Mouse (Mus musculus): ENCODE results near the gene 2010111I01Rik. TPM values are rescaled to one million over a fixed set of nuclear protein-coding genes. Genes with fewer than 3 reads are reported as not detected.

The 2010111I01Rik gene
- polyA plus RNA-seq, 1 experiment, result 63.6 TPM

DNA sequence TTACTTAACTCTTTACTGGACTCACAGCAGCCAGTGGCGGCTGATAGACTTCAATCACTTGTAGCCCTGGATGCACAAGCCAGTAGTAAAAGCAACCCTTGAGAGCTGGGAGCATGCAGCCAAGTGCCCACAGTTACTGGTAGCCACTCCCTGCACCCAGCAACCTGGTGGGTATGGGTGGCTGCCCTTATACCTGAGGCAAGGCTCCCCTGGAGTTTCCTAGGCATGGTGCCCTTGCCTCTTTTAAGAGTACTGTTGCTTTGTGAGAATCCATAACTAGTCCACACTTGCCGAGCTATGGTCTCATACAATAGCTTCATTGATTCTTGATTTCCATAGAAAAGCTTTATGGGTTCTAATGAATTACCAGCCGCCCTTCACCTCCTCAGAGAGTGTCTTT, 279.7 kb downstream of the 2010111I01Rik start:
- TF ChIP-seq CTCF (IDR thresholded peaks at IDR 0.05; ENCODE audit: low read depth, low read length), result no peak
- no peak for TF ChIP-seq POLR2A (IDR thresholded peaks at IDR 0.05; ENCODE audit: insufficient read depth, low read length)
- TF ChIP-seq EP300 (IDR thresholded peaks at IDR 0.05; ENCODE audit: insufficient read depth, low read depth, low read length), result no peak
- H3K36me3 ChIP-seq (ENCODE audit: control insufficient read depth, insufficient read depth, low read length, poor library complexity, severe bottlenecking), result 0 out of 2 replicates have a peak, but pooled peaks cover 2% of the 10 kb centered on the region
- H3K4me3 ChIP-seq (ENCODE audit: low read depth, low read length), result no peak overlapping the region
- H3K27ac ChIP-seq (ENCODE audit: insufficient read depth, low read length), result no peak overlapping the region
- no peaks in the 10 kb centered on the region for H3K4me1 ChIP-seq (ENCODE audit: control insufficient read depth, insufficient read depth, low read length)
- peaks cover 9% of the 10 kb centered on the region for H3K9me3 ChIP-seq (replicated peaks; ENCODE audit: control insufficient read depth, insufficient read depth, low read length, poor library complexity, severe bottlenecking)
- no peak overlapping the region for H3K9ac ChIP-seq (ENCODE audit: low read depth, poor library complexity, severe bottlenecking)
- H3K27me3 ChIP-seq (ENCODE audit: control insufficient read depth, insufficient read depth, low read length, poor library complexity, severe bottlenecking), result no peaks in the 10 kb centered on the region

- H3K4me1 ChIP-seq (ENCODE audit: control insufficient read depth, insufficient read depth, low read length), result no peaks in the 10 kb centered on the region
- H3K9ac ChIP-seq (ENCODE audit: low read depth, poor library complexity, severe bottlenecking), result no peak overlapping the region
- H3K27ac ChIP-seq (ENCODE audit: insufficient read depth, low read length), result no peak overlapping the region
Measured at GRCm38 (mm10) chr13:63245218-63245617, 280.5 kb downstream of the 2010111I01Rik start.

DNA sequence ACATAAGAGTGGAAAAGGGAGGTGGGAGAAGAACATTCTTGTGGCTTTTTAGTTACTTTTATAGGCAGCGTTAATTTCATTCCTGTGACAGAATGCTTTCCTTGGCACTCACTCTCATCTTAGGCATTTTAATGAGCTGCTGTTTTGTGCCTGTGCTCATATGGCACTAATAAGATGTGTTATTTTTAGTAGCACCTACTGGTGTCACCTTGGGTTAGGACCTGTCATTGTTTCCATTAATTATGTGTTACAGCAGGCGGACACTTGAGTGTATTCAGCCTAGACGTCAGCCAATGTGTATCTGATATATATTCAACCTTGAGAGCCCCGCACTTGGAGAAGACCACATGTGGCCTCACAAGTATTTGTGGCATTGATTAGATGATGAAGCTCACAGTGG, 281.1 kb downstream of the 2010111I01Rik start:
- H3K9me3 ChIP-seq (replicated peaks; ENCODE audit: control insufficient read depth, insufficient read depth, low read length, poor library complexity, severe bottlenecking), result peaks cover 9% of the 10 kb centered on the region
- no peaks in the 10 kb centered on the region for H3K4me1 ChIP-seq (ENCODE audit: control insufficient read depth, insufficient read depth, low read length)
- H3K9ac ChIP-seq (ENCODE audit: low read depth, poor library complexity, severe bottlenecking), result no peak overlapping the region
- H3K36me3 ChIP-seq (ENCODE audit: control insufficient read depth, insufficient read depth, low read length, poor library complexity, severe bottlenecking), result 0 out of 2 replicates have a peak, but pooled peaks cover 2% of the 10 kb centered on the region
- no peaks in the 10 kb centered on the region for H3K27me3 ChIP-seq (ENCODE audit: control insufficient read depth, insufficient read depth, low read length, poor library complexity, severe bottlenecking)
- H3K4me3 ChIP-seq (ENCODE audit: low read depth, low read length), result no peak overlapping the region
- H3K27ac ChIP-seq (ENCODE audit: insufficient read depth, low read length), result no peak overlapping the region
- TF ChIP-seq CTCF (IDR thresholded peaks at IDR 0.05; ENCODE audit: low read depth, low read length) (no peak), EP300 (IDR thresholded peaks at IDR 0.05; ENCODE audit: insufficient read depth, low read depth, low read length) (no peak), POLR2A (IDR thresholded peaks at IDR 0.05; ENCODE audit: insufficient read depth, low read length) (no peak)

More at GRCm38 (mm10) chr13:63245218-63245617, 280.5 kb downstream of the 2010111I01Rik start:
- Histone ChIP-seq H3K27me3 (ENCODE audit: control insufficient read depth, insufficient read depth, low read length, poor library complexity, severe bottlenecking) (no peaks in the 10 kb centered on the region), H3K36me3 (ENCODE audit: control insufficient read depth, insufficient read depth, low read length, poor library complexity, severe bottlenecking) (0 out of 2 replicates have a peak, but pooled peaks cover 2% of the 10 kb centered on the region), H3K9me3 (replicated peaks; ENCODE audit: control insufficient read depth, insufficient read depth, low read length, poor library complexity, severe bottlenecking) (peaks cover 9% of the 10 kb centered on the region), H3K4me3 (ENCODE audit: low read depth, low read length) (no peak overlapping the region)
- TF ChIP-seq POLR2A (IDR thresholded peaks at IDR 0.05; ENCODE audit: insufficient read depth, low read length), result no peak
- TF ChIP-seq EP300 (IDR thresholded peaks at IDR 0.05; ENCODE audit: insufficient read depth, low read depth, low read length), result no peak

DNA sequence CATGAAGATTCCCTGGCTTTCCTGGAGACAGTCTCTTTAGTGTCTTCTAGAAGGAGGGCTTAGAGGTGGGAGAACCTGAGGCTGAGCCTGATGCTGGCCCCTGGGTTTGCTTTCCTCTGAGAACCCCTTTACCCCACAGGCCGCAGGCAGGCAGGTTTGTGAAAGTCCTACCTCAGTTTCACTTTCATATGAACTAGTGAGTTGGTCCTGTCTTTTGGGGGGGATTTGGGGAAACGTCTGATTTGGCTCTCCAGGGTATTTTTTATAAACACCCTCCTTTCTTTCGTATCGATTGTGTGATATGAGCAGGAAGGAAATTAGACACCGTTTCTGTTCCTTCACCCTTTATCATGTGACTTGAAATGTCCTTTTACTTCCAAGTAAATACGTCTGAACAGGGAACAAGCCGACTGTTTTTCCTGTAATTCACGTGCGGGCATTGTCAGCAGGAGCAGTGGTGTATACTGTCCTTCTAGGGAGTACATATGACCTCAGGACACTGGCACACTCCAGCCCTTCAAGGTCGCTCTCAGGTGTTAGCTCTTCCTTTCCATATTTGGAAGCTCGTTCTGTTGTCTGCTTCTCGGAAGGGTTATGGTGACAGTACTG, 281.7 kb downstream of the 2010111I01Rik start:
- Histone ChIP-seq H3K9me3 (replicated peaks; ENCODE audit: control insufficient read depth, insufficient read depth, low read length, poor library complexity, severe bottlenecking) (peaks cover 9% of the 10 kb centered on the region), H3K36me3 (ENCODE audit: control insufficient read depth, insufficient read depth, low read length, poor library complexity, severe bottlenecking) (0 out of 2 replicates have a peak, but pooled peaks cover 2% of the 10 kb centered on the region), H3K27me3 (ENCODE audit: control insufficient read depth, insufficient read depth, low read length, poor library complexity, severe bottlenecking) (no peaks in the 10 kb centered on the region), H3K27ac (ENCODE audit: insufficient read depth, low read length) (no peak overlapping the region), H3K4me3 (ENCODE audit: low read depth, low read length) (no peak overlapping the region), H3K9ac (ENCODE audit: low read depth, poor library complexity, severe bottlenecking) (no peak overlapping the region), H3K4me1 (ENCODE audit: control insufficient read depth, insufficient read depth, low read length) (no peaks in the 10 kb centered on the region)
- TF ChIP-seq CTCF (IDR thresholded peaks at IDR 0.05; ENCODE audit: low read depth, low read length), result no peak
- no peak for TF ChIP-seq EP300 (IDR thresholded peaks at IDR 0.05; ENCODE audit: insufficient read depth, low read depth, low read length)
- no peak for TF ChIP-seq POLR2A (IDR thresholded peaks at IDR 0.05; ENCODE audit: insufficient read depth, low read length)

DNA sequence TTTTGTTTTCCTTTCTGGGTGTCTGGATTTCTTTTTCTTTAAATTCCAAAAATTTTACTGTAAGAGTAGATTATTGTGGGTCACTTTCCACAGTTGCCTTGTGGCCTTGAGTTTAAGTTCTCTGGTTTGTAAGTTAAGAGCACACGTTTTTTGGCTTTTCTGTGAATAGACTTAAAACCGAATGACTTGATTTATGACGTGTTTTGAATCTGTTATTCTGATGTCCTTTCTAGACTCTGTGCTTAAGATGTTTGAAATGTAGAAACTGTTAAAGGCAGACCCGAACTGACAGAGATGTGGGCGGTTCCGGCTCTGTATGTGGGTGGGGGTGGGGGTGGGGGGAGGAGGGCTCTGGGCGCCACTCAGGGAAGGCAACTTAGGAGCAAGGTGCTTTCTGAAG, 282.3 kb downstream of the 2010111I01Rik start:
- no peak overlapping the region for H3K4me3 ChIP-seq (ENCODE audit: low read depth, low read length)
- H3K9ac ChIP-seq (ENCODE audit: low read depth, poor library complexity, severe bottlenecking), result no peak overlapping the region
- peaks cover 9% of the 10 kb centered on the region for H3K9me3 ChIP-seq (replicated peaks; ENCODE audit: control insufficient read depth, insufficient read depth, low read length, poor library complexity, severe bottlenecking)
- H3K4me1 ChIP-seq (ENCODE audit: control insufficient read depth, insufficient read depth, low read length), result no peaks in the 10 kb centered on the region
- no peak for TF ChIP-seq CTCF (IDR thresholded peaks at IDR 0.05; ENCODE audit: low read depth, low read length)
- TF ChIP-seq POLR2A (IDR thresholded peaks at IDR 0.05; ENCODE audit: insufficient read depth, low read length), result no peak
- TF ChIP-seq EP300 (IDR thresholded peaks at IDR 0.05; ENCODE audit: insufficient read depth, low read depth, low read length), result no peak
- no peak overlapping the region for H3K27ac ChIP-seq (ENCODE audit: insufficient read depth, low read length)
- H3K36me3 ChIP-seq (ENCODE audit: control insufficient read depth, insufficient read depth, low read length, poor library complexity, severe bottlenecking), result 0 out of 2 replicates have a peak, but pooled peaks cover 2% of the 10 kb centered on the region
- no peaks in the 10 kb centered on the region for H3K27me3 ChIP-seq (ENCODE audit: control insufficient read depth, insufficient read depth, low read length, poor library complexity, severe bottlenecking)

DNA sequence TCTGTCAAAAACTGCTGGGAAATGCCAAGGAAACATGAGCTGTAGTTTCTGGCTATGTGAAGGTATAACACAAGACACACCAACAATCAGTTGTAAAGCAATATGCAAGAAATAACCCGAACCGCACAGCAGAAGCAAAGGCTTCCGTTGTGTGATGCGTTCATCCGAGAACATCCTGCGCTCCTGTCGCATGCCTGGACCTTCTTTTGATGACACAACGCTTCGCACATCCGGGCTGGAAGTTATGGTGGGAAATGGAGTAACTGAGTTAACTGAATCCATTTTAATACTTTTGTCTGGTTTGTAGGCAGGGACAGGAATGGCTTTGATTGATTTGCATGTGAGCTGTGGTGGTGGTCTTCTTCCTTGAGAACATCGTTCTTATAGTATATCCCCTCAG, 282.9 kb downstream of the 2010111I01Rik start:
- 0 out of 2 replicates have a peak, but pooled peaks cover 2% of the 10 kb centered on the region for H3K36me3 ChIP-seq (ENCODE audit: control insufficient read depth, insufficient read depth, low read length, poor library complexity, severe bottlenecking)
- no peak for TF ChIP-seq CTCF (IDR thresholded peaks at IDR 0.05; ENCODE audit: low read depth, low read length)
- TF ChIP-seq EP300 (IDR thresholded peaks at IDR 0.05; ENCODE audit: insufficient read depth, low read depth, low read length), result no peak
- no peak for TF ChIP-seq POLR2A (IDR thresholded peaks at IDR 0.05; ENCODE audit: insufficient read depth, low read length)
- no peak overlapping the region for H3K4me3 ChIP-seq (ENCODE audit: low read depth, low read length)
- no peak overlapping the region for H3K9ac ChIP-seq (ENCODE audit: low read depth, poor library complexity, severe bottlenecking)
- H3K4me1 ChIP-seq (ENCODE audit: control insufficient read depth, insufficient read depth, low read length), result no peaks in the 10 kb centered on the region
- peaks cover 9% of the 10 kb centered on the region for H3K9me3 ChIP-seq (replicated peaks; ENCODE audit: control insufficient read depth, insufficient read depth, low read length, poor library complexity, severe bottlenecking)
- no peaks in the 10 kb centered on the region for H3K27me3 ChIP-seq (ENCODE audit: control insufficient read depth, insufficient read depth, low read length, poor library complexity, severe bottlenecking)
- no peak overlapping the region for H3K27ac ChIP-seq (ENCODE audit: insufficient read depth, low read length)
